Mouse (Mus musculus): Measurements from ENCODE around the gene U2af2.

The U2af2 gene

DNA sequence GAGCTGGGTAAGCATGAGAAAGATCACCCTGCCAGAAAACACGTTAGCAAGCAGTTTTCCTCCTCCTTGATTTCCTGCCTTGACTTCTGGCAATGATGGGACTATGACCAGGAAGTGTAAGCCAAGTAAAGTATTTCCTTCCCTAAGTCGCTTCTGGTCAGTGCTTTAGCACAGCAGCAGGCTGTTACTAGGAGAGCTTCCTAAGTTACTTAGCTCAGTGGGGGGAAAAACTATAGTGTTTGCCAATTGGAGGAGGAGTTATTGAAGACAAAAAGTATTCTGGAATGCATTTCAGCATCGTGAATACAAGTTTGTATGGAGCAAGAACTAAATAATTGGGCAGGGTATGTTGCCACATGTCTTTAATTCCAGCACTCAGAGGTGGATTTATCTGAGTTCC is 50.8 kb downstream of the U2af2 start:
- DNase-seq (ENCODE audit: low read depth) = peak; percentile 69

GRCm38 (mm10) chr7:5116850-5117249 is 54.9 kb downstream of the U2af2 start, which contains the start of gene Rfpl4:
Gene Rfpl4 (minus strand): TSS chr7:5116950.
- DNase-seq (ENCODE audit: low read depth) = no peak

- no peak for DNase-seq (ENCODE audit: low read depth)
Measured at GRCm38 (mm10) chr7:5125078-5125477, 63.1 kb downstream of the U2af2 start.

GRCm38 (mm10) chr7:5125549-5126406 is 63.8 kb downstream of the U2af2 start, which contains the start of gene Rasl2-9:
Gene Rasl2-9 (minus strand): TSS chr7:5125950.
- no peak for DNase-seq (ENCODE audit: low read depth)

Data from NIH3T3 (cell line).